Mouse (Mus musculus) lung, embryonic 16.5 days (tissue): ENCODE results near the gene Wdr61. TPM values are rescaled to one million over a fixed set of nuclear protein-coding genes. Genes with fewer than 3 reads are reported as not detected.
A peak's percentile ranks its signal among the peaks of the same experiment; 100 is the strongest.

Experiments
- ATAC-seq: fragments of 200-750 bp; cut with Nextera tagmentation; 2 replicates; pipeline ENCODE4 v1.8.0; 2017; ENCODE audit warnings: low read depth, mild to moderate bottlenecking, moderate library complexity
- H3K27ac ChIP-seq: fragments of 300-500 bp; sonication (generic); 2 replicates; pipeline ENCODE4 v1.5.1; 2014; ENCODE audit warnings: mild to moderate bottlenecking, control low read depth, low read length
- H3K27me3 ChIP-seq: fragments of 300-500 bp; sonication (generic); 2 replicates; pipeline ENCODE4 v1.6.1; 2014; ENCODE audit warnings: low read depth, low read length, mixed read lengths; ENCODE audit not compliant: control insufficient read depth, insufficient read depth
- H3K36me3 ChIP-seq: fragments of 300-500 bp; sonication (generic); 2 replicates; pipeline ENCODE4 v1.6.1; 2014; ENCODE audit warnings: low read length; ENCODE audit not compliant: control insufficient read depth, insufficient read depth
- H3K4me1 ChIP-seq: fragments of 300-500 bp; sonication (generic); replicated peaks from 2 replicates; pipeline ENCODE4 v1.6.1; 2014; ENCODE audit warnings: low read length, mixed read lengths; ENCODE audit not compliant: control insufficient read depth, insufficient read depth
- H3K4me2 ChIP-seq: fragments of 300-500 bp; sonication (generic); 2 replicates; pipeline ENCODE4 v1.6.1; 2014; ENCODE audit warnings: low read depth, low read length, control low read depth
- H3K4me3 ChIP-seq: fragments of 300-500 bp; sonication (generic); 2 replicates; pipeline ENCODE4 v1.5.1; 2014; ENCODE audit warnings: mild to moderate bottlenecking, low read length, control low read depth
- H3K9ac ChIP-seq: fragments of 300-500 bp; sonication (generic); 2 replicates; pipeline ENCODE4 v1.6.1; 2014; ENCODE audit warnings: low read length, control low read depth
- H3K9me3 ChIP-seq: fragments of 300-500 bp; sonication (generic); 2 replicates; pipeline ENCODE4 v1.6.1; 2016; ENCODE audit warnings: low read length; ENCODE audit not compliant: control insufficient read depth
- WGBS: fragments of 180-500 bp; shearing (Covaris S2); extraction: QIAGEN DNeasy Blood & Tissue Kit; methylation state at CpG from one replicate; pipeline ENCODE4 v1.1.7; 2014; 5-methylcytosine and 5-hydroxymethylcytosine counted together
- polyA plus RNA-seq: library from polyadenylated mRNA; unstranded; fragments of >200 nt; fragmentation: Nextera tagmentation; extraction: Ambion mirVana; gene quantifications from 2 replicates; pipeline ENCODE4 v1.2.1, GENCODE M21; 2015

The Wdr61 gene
- polyA plus RNA-seq = 139 and 146 TPM in 2 replicates

- H3K36me3 ChIP-seq = peaks cover 6% of the 10 kb centered on the region
- peak within 1 kb of the TSS; percentile 65 for H3K4me2 ChIP-seq
- no peaks in the 10 kb centered on the region for H3K9me3 ChIP-seq
- 1% methylated on average over 32 of the region's 32 CpGs for WGBS
- ATAC-seq = peak; percentile 99
- H3K27me3 ChIP-seq = no peaks in the 10 kb centered on the region
- H3K4me3 ChIP-seq = peak within 1 kb of the TSS; percentile 62
- peak within 1 kb of the TSS; percentile 74 for H3K9ac ChIP-seq
- peaks cover 11% of the 10 kb centered on the region for H3K4me1 ChIP-seq
- H3K27ac ChIP-seq = peak within 1 kb of the TSS; percentile 18; the same call in 1 of the 2 replicates
These were observed at the start of gene Wdr61 for GRCm38 (mm10) chr9:54733921-54734638. Gene Wdr61, minus strand, starts transcription at chr9:54734519.

- Histone ChIP-seq H3K4me2 (no peak overlapping the region), H3K9me3 (no peaks in the 10 kb centered on the region), H3K4me1 (peaks cover 3% of the 10 kb centered on the region; the same call in 1 of the 2 replicates), H3K36me3 (no peaks in the 10 kb centered on the region), H3K9ac (no peak overlapping the region), H3K4me3 (no peak overlapping the region), H3K27me3 (no peaks in the 10 kb centered on the region), H3K27ac (no peak overlapping the region)
- WGBS = 57% methylated on average over 3 of the region's 3 CpGs
- no peak for ATAC-seq
These were observed 49.7 kb upstream of the Wdr61 start for GRCm38 (mm10) chr9:54784003-54784402.

- WGBS = 39% methylated on average over 15 of the region's 15 CpGs
- Histone ChIP-seq H3K9me3 (no peaks in the 10 kb centered on the region), H3K27ac (no peak overlapping the region), H3K4me1 (no peaks in the 10 kb centered on the region), H3K4me2 (no peak overlapping the region), H3K4me3 (no peak overlapping the region), H3K9ac (0 out of 2 replicates have a peak overlapping the region, but pooled peaks have one; percentile 1), H3K27me3 (no peaks in the 10 kb centered on the region), H3K36me3 (no peaks in the 10 kb centered on the region)
- peak; percentile 69 for ATAC-seq
These were observed 48.2 kb upstream of the Wdr61 start for GRCm38 (mm10) chr9:54782504-54782903.

- Histone ChIP-seq H3K9ac (no peak overlapping the region), H3K4me3 (no peak overlapping the region), H3K27ac (no peak overlapping the region), H3K36me3 (no peaks in the 10 kb centered on the region), H3K9me3 (no peaks in the 10 kb centered on the region), H3K27me3 (no peaks in the 10 kb centered on the region), H3K4me1 (no peaks in the 10 kb centered on the region), H3K4me2 (no peak overlapping the region)
- whole genome bisulfite sequencing = 83% methylated on average over 8 of the region's 8 CpGs
- no peak for ATAC-seq
These were observed 45.0 kb upstream of the Wdr61 start for GRCm38 (mm10) chr9:54779280-54779679.

- Histone ChIP-seq H3K4me1 (no peaks in the 10 kb centered on the region), H3K4me2 (no peak overlapping the region), H3K9ac (no peak overlapping the region), H3K27ac (no peak overlapping the region), H3K27me3 (no peaks in the 10 kb centered on the region), H3K9me3 (no peaks in the 10 kb centered on the region), H3K4me3 (no peak overlapping the region), H3K36me3 (no peaks in the 10 kb centered on the region)
- ATAC-seq = peak; percentile 49
- 75% methylated on average over 13 of the region's 13 CpGs for WGBS
These were observed 42.2 kb upstream of the Wdr61 start for GRCm38 (mm10) chr9:54776451-54776982.

GRCm38 (mm10) chr9:54770140-54770780, 35.9 kb upstream of the Wdr61 start:
- H3K4me3 ChIP-seq = no peak overlapping the region
- H3K27me3 ChIP-seq = peaks cover 14% of the 10 kb centered on the region
- H3K4me2 ChIP-seq = no peak overlapping the region
- H3K9ac ChIP-seq = no peak overlapping the region
- no peaks in the 10 kb centered on the region for H3K36me3 ChIP-seq
- 57% methylated on average over 11 of the region's 11 CpGs for WGBS
- no peak overlapping the region for H3K27ac ChIP-seq
- H3K4me1 ChIP-seq = peaks cover 6% of the 10 kb centered on the region
- no peak for ATAC-seq
- H3K9me3 ChIP-seq = no peaks in the 10 kb centered on the region

GRCm38 (mm10) chr9:54765336-54766085, 31.2 kb upstream of the Wdr61 start:
- WGBS = under 1% methylated on average over 41 of the region's 41 CpGs
- H3K36me3 ChIP-seq = no peaks in the 10 kb centered on the region

GRCm38 (mm10) chr9:54764561-54765217, 30.4 kb upstream of the Wdr61 start, which contains the start of gene Crabp1:
Gene Crabp1, plus strand, starts transcription at chr9:54764748.
- Histone ChIP-seq H3K27me3 (peaks cover 42% of the 10 kb centered on the region), H3K4me1 (peaks cover 15% of the 10 kb centered on the region), H3K27ac (no peak within 1 kb of the TSS), H3K9me3 (no peaks in the 10 kb centered on the region), H3K9ac (peak within 1 kb of the TSS; percentile 40), H3K36me3 (no peaks in the 10 kb centered on the region), H3K4me2 (peak within 1 kb of the TSS; percentile 66), H3K4me3 (peak within 1 kb of the TSS; percentile 43)
- peak; percentile 56 for ATAC-seq
- WGBS = 1% methylated on average over 40 of the region's 45 CpGs

More at GRCm38 (mm10) chr9:54765336-54766085, 31.2 kb upstream of the Wdr61 start:
- H3K4me3 ChIP-seq = peak overlapping the region; percentile 43
- peaks cover 42% of the 10 kb centered on the region for H3K27me3 ChIP-seq
- H3K4me2 ChIP-seq = peak overlapping the region; percentile 66
- no peak overlapping the region for H3K27ac ChIP-seq
- H3K9me3 ChIP-seq = no peaks in the 10 kb centered on the region
- peaks cover 13% of the 10 kb centered on the region for H3K4me1 ChIP-seq
- ATAC-seq = no peak; the same call in 1 of the 2 replicates
- H3K9ac ChIP-seq = no peak overlapping the region
